Mouse (Mus musculus) midbrain, embryonic 11.5 days (tissue): ENCODE data around the gene Ralgps1. TPM values are rescaled to one million over a fixed set of nuclear protein-coding genes. Genes with fewer than 3 reads are reported as not detected.

ENCODE experiments used
- ATAC-seq: fragments of 200-750 bp; cut with Nextera tagmentation; 2 replicates; pipeline ENCODE4 v1.8.0; 2017; ENCODE audit warnings: moderate TSS enrichment, moderate library complexity; ENCODE audit not compliant: low FRiP score
- DNase-seq: peaks from one replicate; pipeline ENCODE4 v3.0.0; 2015; ENCODE audit warnings: low spot score; ENCODE audit errors: missing footprints
- H3K27ac ChIP-seq: fragments of 300-500 bp; sonication (generic); 2 replicates; pipeline ENCODE4 v1.5.1; 2014; ENCODE audit warnings: low read depth, low read length
- H3K27me3 ChIP-seq: fragments of 300-500 bp; sonication (generic); 2 replicates; pipeline ENCODE4 v1.6.1; 2014; ENCODE audit warnings: mild to moderate bottlenecking, low read length, moderate library complexity, mixed read lengths; ENCODE audit not compliant: control insufficient read depth, insufficient read depth
- H3K36me3 ChIP-seq: fragments of 300-500 bp; sonication (generic); 2 replicates; pipeline ENCODE4 v1.6.1; 2014; ENCODE audit warnings: mild to moderate bottlenecking, low read length, moderate library complexity, mixed read lengths; ENCODE audit not compliant: control insufficient read depth, insufficient read depth
- H3K4me1 ChIP-seq: fragments of 300-500 bp; sonication (generic); 2 replicates; pipeline ENCODE4 v1.6.1; 2014; ENCODE audit warnings: low read length; ENCODE audit not compliant: control insufficient read depth, insufficient read depth
- H3K4me2 ChIP-seq: fragments of 300-500 bp; sonication (generic); 2 replicates; pipeline ENCODE4 v1.6.1; 2014; ENCODE audit warnings: mild to moderate bottlenecking, moderate library complexity
- H3K4me3 ChIP-seq: fragments of 300-500 bp; sonication (generic); 2 replicates; pipeline ENCODE4 v1.5.1; 2014; ENCODE audit warnings: low read depth, low read length
- H3K9ac ChIP-seq: fragments of 300-500 bp; sonication (generic); 2 replicates; pipeline ENCODE4 v1.6.1; 2014; ENCODE audit warnings: low read length
- H3K9me3 ChIP-seq: fragments of 300-500 bp; sonication (generic); 2 replicates; pipeline ENCODE4 v1.6.1; 2016; ENCODE audit warnings: low read length; ENCODE audit not compliant: control insufficient read depth
- WGBS: fragments of 180-500 bp; shearing (Covaris S2); extraction: QIAGEN DNeasy Blood & Tissue Kit; methylation state at CpG from one replicate; pipeline ENCODE4 v1.1.7; 2014; 5-methylcytosine and 5-hydroxymethylcytosine counted together
- polyA plus RNA-seq: library from polyadenylated mRNA; unstranded; fragments of >200 nt; fragmentation: Nextera tagmentation; extraction: Ambion mirVana; gene quantifications from 2 replicates; pipeline ENCODE4 v1.2.1, GENCODE M21; 2014

Ralgps1 gene
- polyA plus RNA-seq, 1 experiment from 2014 or later, result 13.8 TPM

GRCm38 (mm10) chr2:33253572-33254190, 117.6 kb downstream of the Ralgps1 start:
- H3K27me3 ChIP-seq, result no peaks in the 10 kb centered on the region
- H3K27ac ChIP-seq, result no peak overlapping the region
- H3K4me3 ChIP-seq, result no peak overlapping the region
- no peak overlapping the region for H3K4me2 ChIP-seq
- WGBS, result 90% methylated on average over 4 of the region's 4 CpGs
- H3K9ac ChIP-seq, result no peak overlapping the region
- no peak for ATAC-seq
- DNase-seq, result no peak
- H3K9me3 ChIP-seq, result no peaks in the 10 kb centered on the region
- no peaks in the 10 kb centered on the region for H3K4me1 ChIP-seq
- H3K36me3 ChIP-seq, result no peaks in the 10 kb centered on the region

GRCm38 (mm10) chr2:33252751-33253150, 118.5 kb downstream of the Ralgps1 start:
- no peaks in the 10 kb centered on the region for H3K27me3 ChIP-seq
- H3K4me3 ChIP-seq, result no peak overlapping the region
- no peaks in the 10 kb centered on the region for H3K4me1 ChIP-seq
- no peak overlapping the region for H3K9ac ChIP-seq
- DNase-seq (no peak), ATAC-seq (no peak)
- no peak overlapping the region for H3K27ac ChIP-seq
- H3K4me2 ChIP-seq, result no peak overlapping the region
- H3K9me3 ChIP-seq, result no peaks in the 10 kb centered on the region
- H3K36me3 ChIP-seq, result no peaks in the 10 kb centered on the region
- 92% methylated on average over 6 of the region's 6 CpGs for WGBS

DNA sequence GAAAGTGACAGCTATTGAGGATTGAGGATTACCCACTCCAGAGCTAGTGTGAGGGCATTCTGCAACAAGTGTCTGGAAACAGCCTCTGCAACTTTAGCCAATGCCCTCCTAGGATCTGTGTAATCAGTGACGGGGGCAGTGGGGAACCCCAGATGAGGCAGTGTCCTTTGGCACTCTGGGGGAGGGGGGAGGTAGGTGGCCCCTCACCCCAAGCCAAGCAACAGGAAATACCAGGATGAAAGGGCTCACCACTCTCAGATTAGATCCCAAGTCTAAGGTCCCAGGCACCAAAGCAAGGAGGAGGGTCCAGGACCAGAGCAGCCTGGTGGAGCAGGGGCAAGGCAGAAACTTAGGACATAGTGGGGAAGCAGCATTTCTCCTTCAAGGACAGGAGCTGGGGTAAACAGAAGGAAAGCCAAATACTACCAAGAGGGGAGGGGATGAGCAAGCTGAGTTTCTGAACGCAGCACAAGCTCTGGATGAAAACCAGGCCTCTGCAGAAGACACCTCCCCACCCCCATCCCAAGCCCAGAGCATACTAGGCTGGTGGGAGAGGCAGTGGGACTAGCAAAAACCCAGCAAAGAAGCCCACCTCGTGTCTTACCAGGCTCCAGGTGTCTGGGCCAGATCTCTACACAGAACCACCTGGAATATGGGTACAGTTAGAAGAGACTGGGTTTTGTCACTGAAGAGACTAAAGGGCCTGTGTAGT, 121.2 kb downstream of the Ralgps1 start:
- Histone ChIP-seq H3K27ac (no peak overlapping the region), H3K4me3 (no peak overlapping the region), H3K36me3 (no peaks in the 10 kb centered on the region), H3K27me3 (no peaks in the 10 kb centered on the region), H3K9ac (no peak overlapping the region), H3K4me1 (no peaks in the 10 kb centered on the region), H3K9me3 (no peaks in the 10 kb centered on the region), H3K4me2 (no peak overlapping the region)
- ATAC-seq (no peak), DNase-seq (no peak)
- WGBS, result 72% methylated on average over 3 of the region's 3 CpGs

DNA sequence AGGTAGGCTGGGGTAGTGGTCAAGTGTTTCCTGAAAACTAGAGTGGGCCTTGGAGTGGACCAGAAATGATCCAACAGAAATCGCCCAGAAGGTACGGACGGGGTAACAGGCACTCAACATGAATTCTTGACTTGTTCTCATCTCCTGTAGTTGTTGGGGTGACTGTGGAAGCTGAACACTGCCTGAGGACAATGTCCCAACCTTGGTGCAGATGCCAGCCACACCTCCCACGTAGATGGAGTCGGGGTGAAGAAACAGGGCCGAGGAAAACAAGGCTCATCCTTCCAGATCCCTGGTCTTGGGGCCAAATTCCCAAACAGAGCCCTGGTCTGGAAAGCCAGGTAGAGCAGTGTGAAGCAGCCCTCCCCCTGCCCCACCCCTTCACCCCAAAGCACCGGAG, 122.7 kb downstream of the Ralgps1 start:
- H3K4me1 ChIP-seq, result no peaks in the 10 kb centered on the region
- 91% methylated on average over 7 of the region's 7 CpGs for WGBS
- no peak for DNase-seq

DNA sequence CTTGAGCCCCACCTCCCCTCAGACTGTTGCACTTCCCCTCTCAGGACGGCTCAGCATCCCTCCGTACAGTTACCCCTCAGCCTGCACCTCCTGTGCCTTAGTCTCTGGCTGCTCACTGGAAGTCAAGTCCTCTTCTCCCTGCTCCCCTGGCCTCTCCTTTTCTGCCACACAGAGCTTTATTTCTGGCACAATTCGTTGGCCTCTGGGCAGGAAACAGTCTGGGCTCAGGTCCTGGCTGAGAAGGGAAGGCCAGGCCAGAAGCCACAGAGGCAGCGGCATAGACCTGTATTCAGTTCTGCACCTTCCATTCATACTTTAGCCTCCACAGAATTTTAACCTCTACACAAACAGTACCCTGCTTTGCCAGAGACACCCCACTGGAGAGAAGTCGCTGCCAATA, 124.4 kb downstream of the Ralgps1 start:
- Histone ChIP-seq H3K4me2 (no peak overlapping the region), H3K36me3 (no peaks in the 10 kb centered on the region), H3K4me3 (no peak overlapping the region), H3K9ac (no peak overlapping the region), H3K27me3 (no peaks in the 10 kb centered on the region), H3K4me1 (no peaks in the 10 kb centered on the region), H3K9me3 (no peaks in the 10 kb centered on the region), H3K27ac (no peak overlapping the region)
- no peak for DNase-seq
- ATAC-seq, result no peak
- WGBS, result 79% methylated on average over 5 of the region's 5 CpGs

More for the DNA sequence above, 122.7 kb downstream of the Ralgps1 start:
- Histone ChIP-seq H3K27ac (no peak overlapping the region), H3K9me3 (no peaks in the 10 kb centered on the region), H3K27me3 (no peaks in the 10 kb centered on the region), H3K9ac (no peak overlapping the region), H3K4me2 (no peak overlapping the region), H3K36me3 (no peaks in the 10 kb centered on the region), H3K4me3 (no peak overlapping the region)
- ATAC-seq, result no peak

- H3K9ac ChIP-seq, result no peak overlapping the region
- no peak for ATAC-seq
- H3K36me3 ChIP-seq, result no peaks in the 10 kb centered on the region
- no peak overlapping the region for H3K4me3 ChIP-seq
- no peak for DNase-seq
- H3K27ac ChIP-seq, result no peak overlapping the region
- no peak overlapping the region for H3K4me2 ChIP-seq
- no peaks in the 10 kb centered on the region for H3K9me3 ChIP-seq
- H3K27me3 ChIP-seq, result no peaks in the 10 kb centered on the region
- H3K4me1 ChIP-seq, result no peaks in the 10 kb centered on the region
Observed at GRCm38 (mm10) chr2:33245350-33245749, 125.9 kb downstream of the Ralgps1 start.

- no peaks in the 10 kb centered on the region for H3K9me3 ChIP-seq
- no peaks in the 10 kb centered on the region for H3K36me3 ChIP-seq
- H3K27ac ChIP-seq, result no peak overlapping the region
- no peaks in the 10 kb centered on the region for H3K4me1 ChIP-seq
- no peak for ATAC-seq
- no peak overlapping the region for H3K4me3 ChIP-seq
- DNase-seq, result no peak
- 89% methylated on average over 6 of the region's 6 CpGs for WGBS
- H3K9ac ChIP-seq, result no peak overlapping the region
- H3K4me2 ChIP-seq, result no peak overlapping the region
- H3K27me3 ChIP-seq, result no peaks in the 10 kb centered on the region
Observed at GRCm38 (mm10) chr2:33244880-33245279, 126.4 kb downstream of the Ralgps1 start.

DNA sequence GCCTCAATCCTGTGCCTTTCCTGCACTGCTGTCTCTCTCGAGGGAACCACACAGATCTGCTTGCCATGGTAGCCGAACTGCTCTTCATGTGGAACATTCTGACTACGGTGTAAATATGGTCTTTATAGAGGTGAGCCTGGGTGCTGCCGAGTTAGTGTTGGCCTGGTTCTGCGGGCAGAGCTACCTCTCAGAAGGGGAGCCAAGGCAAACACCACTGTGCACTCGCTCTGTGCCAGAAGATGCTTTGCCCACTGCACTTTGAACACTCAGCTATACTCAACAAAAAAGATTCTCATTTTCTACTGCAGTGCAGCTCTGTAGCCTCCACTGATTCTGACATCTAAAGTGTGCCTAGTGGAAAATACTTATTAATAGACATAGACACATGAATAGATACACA, 133.7 kb downstream of the Ralgps1 start:
- H3K9ac ChIP-seq, result no peak overlapping the region

GRCm38 (mm10) chr2:33234848-33235247, 136.4 kb downstream of the Ralgps1 start:
- Histone ChIP-seq H3K9ac (no peak overlapping the region), H3K27me3 (no peaks in the 10 kb centered on the region), H3K27ac (no peak overlapping the region), H3K4me1 (no peaks in the 10 kb centered on the region), H3K4me2 (no peak overlapping the region), H3K4me3 (no peak overlapping the region), H3K9me3 (no peaks in the 10 kb centered on the region), H3K36me3 (no peaks in the 10 kb centered on the region)
- 87% methylated on average over 4 of the region's 4 CpGs for WGBS
- no peak for ATAC-seq
- DNase-seq, result no peak

More for the DNA sequence above, 133.7 kb downstream of the Ralgps1 start:
- no peak for DNase-seq
- WGBS, result 86% methylated on average over 6 of the region's 6 CpGs
- ATAC-seq, result no peak
- no peaks in the 10 kb centered on the region for H3K9me3 ChIP-seq
- no peak overlapping the region for H3K4me3 ChIP-seq
- no peaks in the 10 kb centered on the region for H3K36me3 ChIP-seq
- no peaks in the 10 kb centered on the region for H3K27me3 ChIP-seq
- H3K27ac ChIP-seq, result no peak overlapping the region
- H3K4me2 ChIP-seq, result no peak overlapping the region
- H3K4me1 ChIP-seq, result no peaks in the 10 kb centered on the region
